ENCODE assay signal across 7 mouse cellular contexts in the genomic region with DNA sequence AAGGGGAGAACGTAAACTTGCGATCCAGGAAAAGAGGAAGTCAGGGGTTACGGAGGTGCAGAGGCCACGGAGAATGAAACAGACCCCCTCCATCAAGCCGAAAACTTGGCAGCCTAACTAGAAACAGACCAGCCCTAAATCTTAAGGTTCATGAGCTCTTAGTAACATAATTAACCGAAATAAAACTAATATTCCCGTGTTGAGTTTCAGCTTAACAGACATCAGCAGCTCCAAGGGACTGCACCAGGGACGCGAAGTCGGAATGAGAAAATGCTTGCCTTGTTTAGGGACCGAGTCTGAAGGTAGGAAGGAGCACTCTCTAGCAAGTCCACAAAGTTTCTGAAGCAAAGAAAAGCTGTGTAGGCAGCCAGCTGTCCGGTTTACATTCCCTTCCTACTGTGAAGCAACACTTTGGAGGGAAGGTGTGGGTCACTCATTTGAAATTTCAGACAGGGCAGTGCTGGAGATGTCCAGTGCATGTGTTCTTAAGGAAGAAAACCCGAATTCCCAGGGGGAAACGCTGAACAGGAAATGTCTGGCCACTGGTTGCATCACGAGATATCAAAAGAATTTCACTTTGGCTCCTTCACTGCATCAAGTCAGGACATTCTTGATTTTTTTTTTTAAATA.
A peak's percentile ranks its signal among the peaks of the same experiment; 100 is the strongest.
DNase-seq lines count a peak whose midpoint lies in the region; ATAC-seq lines count a peak whose summit lies in the region.

No protein-coding gene starts in this region.

- DNase-seq in embryonic facial prominence, embryonic 10.5 days (ENCODE audit: low spot score), result peak; percentile 67
- DNase-seq in heart, adult 11 months, result peak; percentile 98
- peak; percentile 73 for DNase-seq in kidney, adult 9 months
- DNase-seq in lung, postnatal 10 days, result peak; percentile 67
- no peak for DNase-seq in MN1 (ENCODE audit: low spot score)
- DNase-seq in right cerebral cortex, adult 2 months (ENCODE audit: low spot score in 2 of 2), result no peak

- no peaks in the 10 kb centered on the region for H3K9me3 ChIP-seq in embryonic facial prominence, embryonic 10.5 days

- peak overlapping the region; percentile 82 for H3K27ac ChIP-seq in embryonic facial prominence, embryonic 10.5 days (replicated peaks)

- no peaks in the 10 kb centered on the region for H3K27me3 ChIP-seq in embryonic facial prominence, embryonic 10.5 days (replicated peaks; ENCODE audit: low read depth, poor library complexity, severe bottlenecking)

- peak overlapping the region; percentile 41 for H3K4me3 ChIP-seq in embryonic facial prominence, embryonic 10.5 days

- no peak for ATAC-seq in activated CD4-positive, CD25-positive, alpha-beta regulatory T cell, adult 4 months

- H3K36me3 ChIP-seq in embryonic facial prominence, embryonic 10.5 days (replicated peaks), result no peaks in the 10 kb centered on the region

- H3K4me1 ChIP-seq in embryonic facial prominence, embryonic 10.5 days, result peaks cover 69% of the 10 kb centered on the region

- 24% methylated on average over 15 of the region's 15 CpGs for WGBS in embryonic facial prominence, embryonic 10.5 days

Comparison
In these comparisons a context has a peak if more than half of its experiments do, and no peak if none do; other contexts are left out.
1. DNase-seq: peak in embryonic facial prominence, embryonic 10.5 days (single experiment), heart, adult 11 months (single experiment), kidney, adult 9 months (single experiment) and lung, postnatal 10 days (single experiment); none in MN1 (single experiment) and right cerebral cortex, adult 2 months (0 of 2).